Mouse (Mus musculus): ENCODE data around the gene Arhgap15.

Arhgap15 gene

GRCm38 (mm10) chr2:44354786-44355185 is 606.2 kb downstream of the Arhgap15 start:
- DNase-seq (ENCODE audit: low spot score): no peak

- DNase-seq (ENCODE audit: low spot score): peak; percentile 41
Measured at GRCm38 (mm10) chr2:44355316-44355715, 606.7 kb downstream of the Arhgap15 start.

GRCm38 (mm10) chr2:44356248-44356886 is 607.7 kb downstream of the Arhgap15 start:
- DNase-seq (ENCODE audit: low spot score): no peak

- DNase-seq (ENCODE audit: low spot score): no peak
Measured at GRCm38 (mm10) chr2:44356887-44357251, 608.2 kb downstream of the Arhgap15 start.

GRCm38 (mm10) chr2:44380225-44380624 is 631.6 kb downstream of the Arhgap15 start:
- DNase-seq (ENCODE audit: low spot score): no peak

GRCm38 (mm10) chr2:44384541-44384940 is 635.9 kb downstream of the Arhgap15 start:
- no peak for DNase-seq (ENCODE audit: low spot score)

- no peak for DNase-seq (ENCODE audit: low spot score)
Measured at GRCm38 (mm10) chr2:44389556-44389955, 640.9 kb downstream of the Arhgap15 start.

- no peak for DNase-seq (ENCODE audit: low spot score)
Measured at GRCm38 (mm10) chr2:44393789-44394188, 645.2 kb downstream of the Arhgap15 start.

GRCm38 (mm10) chr2:44394956-44395501 is 646.4 kb downstream of the Arhgap15 start:
- peak; percentile 21 for DNase-seq (ENCODE audit: low spot score)

- no peak for DNase-seq (ENCODE audit: low spot score)
Measured at GRCm38 (mm10) chr2:44395577-44395976, 647.0 kb downstream of the Arhgap15 start.

GRCm38 (mm10) chr2:44397209-44397608 is 648.6 kb downstream of the Arhgap15 start:
- DNase-seq (ENCODE audit: low spot score): peak; percentile 49

GRCm38 (mm10) chr2:44397735-44398337 is 649.2 kb downstream of the Arhgap15 start:
- DNase-seq (ENCODE audit: low spot score): peak; percentile 18

GRCm38 (mm10) chr2:44399191-44399926 is 650.7 kb downstream of the Arhgap15 start:
- no peak for DNase-seq (ENCODE audit: low spot score)

GRCm38 (mm10) chr2:44401704-44402422 is 653.2 kb downstream of the Arhgap15 start:
- DNase-seq (ENCODE audit: low spot score): no peak

GRCm38 (mm10) chr2:44411660-44412059 is 663.0 kb downstream of the Arhgap15 start:
- DNase-seq (ENCODE audit: low spot score): no peak

- DNase-seq (ENCODE audit: low spot score): no peak
Measured at GRCm38 (mm10) chr2:44416331-44416730, 667.7 kb downstream of the Arhgap15 start.

- no peak for DNase-seq (ENCODE audit: low spot score)
Measured at GRCm38 (mm10) chr2:44419547-44420225, 671.1 kb downstream of the Arhgap15 start.

GRCm38 (mm10) chr2:44430521-44430920 is 681.9 kb downstream of the Arhgap15 start:
- no peak for DNase-seq (ENCODE audit: low spot score)

GRCm38 (mm10) chr2:44436652-44437051 is 688.0 kb downstream of the Arhgap15 start:
- DNase-seq (ENCODE audit: low spot score): no peak

- no peak for DNase-seq (ENCODE audit: low spot score)
Measured at GRCm38 (mm10) chr2:44437496-44438057, 689.0 kb downstream of the Arhgap15 start.

- DNase-seq (ENCODE audit: low spot score): no peak
Measured at GRCm38 (mm10) chr2:44438070-44438469, 689.4 kb downstream of the Arhgap15 start.

Measured in embryo, embryonic 10 days (tissue).